Mouse (Mus musculus) cerebellum, adult 2 months (tissue): Measurements from ENCODE around the gene Lrcol1.

Experiments
- CTCF ChIP-seq: fragments of 200-500 bp; IDR thresholded peaks from 2 replicates; pipeline ENCODE4 v1.5.1; 2011; ENCODE audit warnings: low read depth, mild to moderate bottlenecking, control low read depth, low read length, moderate library complexity, borderline replicate concordance; ENCODE audit not compliant: insufficient read depth
- POLR2A ChIP-seq: fragments of 200-500 bp; IDR thresholded peaks from 2 replicates; pipeline ENCODE4 v1.6.1; 2011; ENCODE audit warnings: low read length, control low read depth, borderline replicate concordance; ENCODE audit not compliant: insufficient read depth

GRCm38 (mm10) chr5:110357531-110358179 is 13.1 kb downstream of the Lrcol1 start:
- TF ChIP-seq POLR2A = no peak
- TF ChIP-seq CTCF = peak; percentile 89
